Mouse (Mus musculus) MEL (cell line): ENCODE data around the gene Stmn1. TPM values are rescaled to one million over a fixed set of nuclear protein-coding genes. Genes with fewer than 3 reads are reported as not detected.

Experiments used
- DNase-seq: peaks from one replicate; pipeline ENCODE4 v3.0.0; 2011; ENCODE audit warnings: low read depth, low spot score
- H3K27ac ChIP-seq: 2 replicates; pipeline ENCODE4 v1.5.1; 2012; ENCODE audit warnings: low read depth, mild to moderate bottlenecking, control low read depth, low read length, moderate library complexity; ENCODE audit not compliant: control insufficient read depth
- H3K27me3 ChIP-seq, 2 experiments: fragments of 150-350 bp in 1 of 2; sonication (generic) in 1 of 2; 2 replicates each; pipeline ENCODE4 v1.6.1; 2012; ENCODE audit warnings: low read length in 2 of 2, mild to moderate bottlenecking in 2 of 2, improper control_type of control experiment in 1 of 2, moderate library complexity in 1 of 2; ENCODE audit not compliant: insufficient read depth in 2 of 2, control insufficient read depth in 1 of 2
- H3K36me3 ChIP-seq, 2 experiments: 2 replicates each; pipeline ENCODE4 v1.6.1; 2012 to 2014; ENCODE audit warnings: low read length in 2 of 2, improper control_type of control experiment in 1 of 2, inconsistent platforms in 1 of 2, mild to moderate bottlenecking in 1 of 2; ENCODE audit not compliant: insufficient read depth in 2 of 2, control insufficient read depth in 1 of 2
- H3K4me1 ChIP-seq, 2 experiments: fragments of 150-350 bp in 1 of 2; sonication (generic) in 1 of 2; 2 replicates each; pipeline ENCODE4 v1.6.1; 2012; ENCODE audit warnings: low read length in 2 of 2, improper control_type of control experiment in 1 of 2, mild to moderate bottlenecking in 1 of 2; ENCODE audit not compliant: insufficient read depth in 2 of 2, control insufficient read depth in 1 of 2
- H3K4me3 ChIP-seq, 2 experiments: fragments of 150-350 bp in 1 of 2; sonication (generic) in 1 of 2; 2 replicates each; pipeline ENCODE4 v1.5.1; 2012; ENCODE audit warnings: low read depth in 2 of 2, low read length in 2 of 2, mild to moderate bottlenecking in 2 of 2, moderate library complexity in 2 of 2, control low read depth in 1 of 2, improper control_type of control experiment in 1 of 2; ENCODE audit not compliant: control insufficient read depth in 1 of 2, insufficient read depth in 1 of 2
- H3K79me2 ChIP-seq: 2 replicates; pipeline ENCODE4 v1.6.1; 2012; ENCODE audit warnings: mild to moderate bottlenecking, low read length, moderate library complexity; ENCODE audit not compliant: control insufficient read depth, poor library complexity, insufficient read depth
- H3K9ac ChIP-seq: 2 replicates; pipeline ENCODE4 v1.6.1; 2012; ENCODE audit warnings: low read depth, mild to moderate bottlenecking, control low read depth, low read length, moderate library complexity; ENCODE audit not compliant: control insufficient read depth, poor library complexity, severe bottlenecking
- H3K9me3 ChIP-seq: fragments of 150-350 bp; sonication (generic); replicated peaks from 2 replicates; pipeline ENCODE4 v1.6.1; 2012; ENCODE audit warnings: mild to moderate bottlenecking, low read length, improper control_type of control experiment, moderate library complexity; ENCODE audit not compliant: insufficient read depth
- CHD2 ChIP-seq: IDR thresholded peaks from 2 replicates; pipeline ENCODE4 v1.6.1; 2011; ENCODE audit warnings: low read length, improper control_type of control experiment
- E2F4 ChIP-seq: IDR thresholded peaks from 2 replicates; pipeline ENCODE4 v1.6.1; 2011; ENCODE audit warnings: low read depth, low read length, improper control_type of control experiment, borderline replicate concordance
- EP300 ChIP-seq, 2 experiments: IDR thresholded peaks; 2 replicates each; pipeline ENCODE4 v1.6.1; 2011; ENCODE audit warnings: improper control_type of control experiment in 2 of 2, low read length in 2 of 2, low read depth in 1 of 2, mild to moderate bottlenecking in 1 of 2
- GABPA ChIP-seq: IDR thresholded peaks from 2 replicates; pipeline ENCODE4 v1.6.1; 2012; ENCODE audit warnings: low read depth, mild to moderate bottlenecking, inconsistent platforms, low read length, improper control_type of control experiment, moderate library complexity
- GATA1 ChIP-seq: IDR thresholded peaks from 2 replicates; pipeline ENCODE4 v1.6.1; 2011; ENCODE audit warnings: low read depth, low read length, improper control_type of control experiment
- KAT2A ChIP-seq: conservative IDR thresholded peaks from 2 replicates; pipeline ENCODE4 v1.6.1; 2012; ENCODE audit warnings: low read depth, low read length, improper control_type of control experiment, inconsistent platforms
- MAZ ChIP-seq: IDR thresholded peaks from 2 replicates; pipeline ENCODE4 v1.6.1; 2012; ENCODE audit warnings: low read depth, mild to moderate bottlenecking, inconsistent platforms, low read length, improper control_type of control experiment
- MEF2A ChIP-seq: IDR thresholded peaks from 2 replicates; pipeline ENCODE4 v1.6.1; 2014; ENCODE audit warnings: low read depth, mild to moderate bottlenecking, inconsistent platforms, low read length, improper control_type of control experiment; ENCODE audit not compliant: poor library complexity, insufficient replicate concordance, severe bottlenecking; ENCODE audit errors: extremely low read depth
- MYB ChIP-seq: IDR thresholded peaks from 2 replicates; pipeline ENCODE4 v1.6.1; 2011; ENCODE audit warnings: mild to moderate bottlenecking, low read depth, low read length, improper control_type of control experiment
- NELFE ChIP-seq: IDR thresholded peaks from 2 replicates; pipeline ENCODE4 v1.6.1; 2011; ENCODE audit warnings: low read depth, low read length, improper control_type of control experiment
- POLR2A ChIP-seq, 2 experiments: IDR thresholded peaks; 2 replicates each; pipeline ENCODE4 v1.6.1; 2011 to 2012; ENCODE audit warnings: low read length in 2 of 2, mild to moderate bottlenecking in 2 of 2, control low read depth in 1 of 2, improper control_type of control experiment in 1 of 2, low read depth in 1 of 2, moderate library complexity in 1 of 2; ENCODE audit not compliant: control insufficient read depth in 1 of 2, insufficient read depth in 1 of 2, poor library complexity in 1 of 2
- POLR2AphosphoS2 ChIP-seq: IDR thresholded peaks from 2 replicates; pipeline ENCODE4 v1.6.1; 2011; ENCODE audit warnings: low read length, improper control_type of control experiment
- TAL1 ChIP-seq: IDR thresholded peaks from 2 replicates; pipeline ENCODE4 v1.6.1; 2012; ENCODE audit warnings: mild to moderate bottlenecking, inconsistent platforms, low read length, moderate library complexity, mixed read lengths
- TCF12 ChIP-seq: IDR thresholded peaks from 2 replicates; pipeline ENCODE4 v1.6.1; 2014; ENCODE audit warnings: low read depth, mild to moderate bottlenecking, inconsistent platforms, low read length, improper control_type of control experiment, moderate library complexity
- ZC3H11A ChIP-seq: IDR thresholded peaks from 2 replicates; pipeline ENCODE4 v1.6.1; 2012; ENCODE audit warnings: low read depth, mild to moderate bottlenecking, inconsistent platforms, low read length, improper control_type of control experiment
- polyA plus RNA-seq, 2 experiments: library from polyadenylated mRNA; stranded (reverse) in 1 of 2; unstranded in 1 of 2; fragments of >175 nt in 1 of 2; fragments of >200 nt in 1 of 2; gene quantifications; 2 replicates each; pipeline versions ENCODE4 v1.2.1 to v1.2.4; 2012; ENCODE audit warnings: low replicate concordance in 2 of 2, low read depth in 1 of 2; ENCODE audit not compliant: insufficient read length in 2 of 2, insufficient read depth in 1 of 2, missing spikeins in 1 of 2
- total RNA-seq: library from RNA; depleted of rRNA; stranded (reverse); fragments of 300-350 nt; gene quantifications from 2 replicates; pipeline ENCODE4 v1.2.3, GENCODE M21; 2012

Gene Stmn1
- total and polyA plus RNA-seq, 3 experiments = 214 to 350 TPM; not detected in 1

- no peaks in the 10 kb centered on the region for H3K36me3 ChIP-seq
- TF ChIP-seq POLR2A (IDR thresholded peaks at IDR 0.05; ENCODE audit: control insufficient read depth in 1 of 2, insufficient read depth in 1 of 2, low read depth in 1 of 2, low read length in 2 of 2, poor library complexity in 1 of 2) (no peak), NELFE (no peak), CHD2 (no peak), MYB (no peak), TCF12 (no peak), E2F4 (no peak), GATA1 (no peak), KAT2A (no peak), MAZ (no peak), GABPA (no peak), MEF2A (no peak)
- DNase-seq = no peak
- no peaks in the 10 kb centered on the region; a peak in 1 of 4 replicates for H3K4me1 ChIP-seq
- no peak overlapping the region for H3K27ac ChIP-seq
- no peaks in the 10 kb centered on the region for H3K9me3 ChIP-seq
- no peak overlapping the region for H3K4me3 ChIP-seq
- no peaks in the 10 kb centered on the region for H3K79me2 ChIP-seq
- H3K9ac ChIP-seq = no peak overlapping the region
- no peaks in the 10 kb centered on the region for H3K27me3 ChIP-seq
These were observed 43.0 kb upstream of the Stmn1 start for GRCm38 (mm10) chr4:134425088-134425487.

GRCm38 (mm10) chr4:134430381-134431004 is 37.6 kb upstream of the Stmn1 start:
- Histone ChIP-seq H3K36me3 (no peaks in the 10 kb centered on the region), H3K79me2 (no peaks in the 10 kb centered on the region), H3K9ac (no peak overlapping the region), H3K27ac (no peak overlapping the region), H3K27me3 (no peaks in the 10 kb centered on the region), H3K4me3 (no peak overlapping the region), H3K9me3 (no peaks in the 10 kb centered on the region), H3K4me1 (no peaks in the 10 kb centered on the region; a peak in 1 of 4 replicates)
- TF ChIP-seq POLR2AphosphoS2 (no peak), EP300 (IDR thresholded peaks at IDR 0.05; ENCODE audit: low read depth in 1 of 2, low read length in 2 of 2) (no peak), GABPA (no peak), ZC3H11A (no peak), TAL1 (no peak)
- DNase-seq = no peak
